Mouse (Mus musculus) intestine, embryonic 14.5 days (tissue): ENCODE data around the gene Rgs1. TPM values are rescaled to one million over a fixed set of nuclear protein-coding genes. Genes with fewer than 3 reads are reported as not detected.

Source experiments
- ATAC-seq: fragments of 200-750 bp; cut with Nextera tagmentation; replicated peaks from 2 replicates; pipeline ENCODE4 v1.8.0; 2017; ENCODE audit warnings: low read depth, moderate number of reproducible peaks, moderate TSS enrichment, moderate library complexity; ENCODE audit not compliant: low FRiP score, low TSS enrichment
- DNase-seq: peaks from one replicate; pipeline ENCODE4 v3.0.0-alpha.2; 2018; ENCODE audit warnings: low spot score
- H3K27ac ChIP-seq: fragments of 300-500 bp; sonication (generic); 2 replicates; pipeline ENCODE4 v1.5.1; 2014; ENCODE audit warnings: low read depth, mild to moderate bottlenecking, control low read depth
- H3K27me3 ChIP-seq: fragments of 300-500 bp; sonication (generic); replicated peaks from 2 replicates; pipeline ENCODE4 v1.6.1; 2014; ENCODE audit warnings: low read length, control low read depth; ENCODE audit not compliant: control insufficient read depth, insufficient read depth
- H3K36me3 ChIP-seq: fragments of 300-500 bp; sonication (generic); 2 replicates; pipeline ENCODE4 v1.6.1; 2014; ENCODE audit warnings: low read length, control low read depth; ENCODE audit not compliant: control insufficient read depth, insufficient read depth
- H3K4me1 ChIP-seq: fragments of 300-500 bp; sonication (generic); replicated peaks from 2 replicates; pipeline ENCODE4 v1.6.1; 2014; ENCODE audit warnings: low read length, control low read depth, mixed read lengths; ENCODE audit not compliant: control insufficient read depth, insufficient read depth
- H3K4me2 ChIP-seq: fragments of 300-500 bp; sonication (generic); 2 replicates; pipeline ENCODE4 v1.6.1; 2014; ENCODE audit warnings: low read length
- H3K4me3 ChIP-seq: fragments of 300-500 bp; sonication (generic); 2 replicates; pipeline ENCODE4 v1.5.1; 2014; ENCODE audit warnings: low read depth, low read length, control low read depth, mixed read lengths
- H3K9ac ChIP-seq: fragments of 300-500 bp; sonication (generic); 2 replicates; pipeline ENCODE4 v1.6.1; 2014; ENCODE audit warnings: mild to moderate bottlenecking, low read length
- H3K9me3 ChIP-seq: fragments of 300-500 bp; sonication (generic); 2 replicates; pipeline ENCODE4 v1.6.1; 2016; ENCODE audit warnings: low read length, control low read depth; ENCODE audit not compliant: control insufficient read depth
- WGBS: fragments of 180-500 bp; shearing (Covaris S2); extraction: QIAGEN DNeasy Blood & Tissue Kit; methylation state at CpG from one replicate; pipeline ENCODE4 v1.1.7; 2014; 5-methylcytosine and 5-hydroxymethylcytosine counted together
- polyA plus RNA-seq: library from polyadenylated mRNA; unstranded; fragments of >200 nt; fragmentation: Nextera tagmentation; extraction: Ambion mirVana; gene quantifications from 2 replicates; pipeline ENCODE4 v1.2.1, GENCODE M21; 2014

Rgs1 gene
- polyA plus RNA-seq, 1 experiment from 2014 or later = not detected

- Histone ChIP-seq H3K4me1 (no peaks in the 10 kb centered on the region), H3K36me3 (no peaks in the 10 kb centered on the region), H3K4me2 (no peak overlapping the region), H3K27ac (no peak overlapping the region), H3K9me3 (no peaks in the 10 kb centered on the region), H3K9ac (no peak overlapping the region), H3K4me3 (no peak overlapping the region), H3K27me3 (no peaks in the 10 kb centered on the region)
- ATAC-seq (no peak), DNase-seq (no peak)
- WGBS = 91% methylated on average over 2 of the region's 2 CpGs
These were observed 44.3 kb downstream of the Rgs1 start for GRCm38 (mm10) chr1:144204766-144205165.

DNA sequence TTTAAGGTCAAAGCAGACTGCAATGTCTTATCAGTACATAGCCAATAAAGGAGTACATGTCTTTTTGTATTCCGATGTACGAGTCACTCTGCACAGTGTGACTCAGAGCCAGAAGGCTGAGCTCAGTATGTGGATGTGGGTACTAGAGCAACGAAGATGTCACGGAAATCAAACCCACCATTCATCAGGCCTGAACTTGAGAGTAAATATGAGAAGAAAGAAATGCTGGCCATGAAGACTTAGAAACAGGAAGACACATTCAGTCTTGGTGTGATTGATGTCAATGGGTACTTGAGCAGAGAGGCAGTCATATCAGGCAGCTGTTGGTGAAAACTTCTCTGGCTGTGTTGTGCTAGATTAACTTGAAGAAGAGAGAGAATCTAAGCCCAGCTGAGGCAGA is 46.1 kb downstream of the Rgs1 start:
- 75% methylated on average over 4 of the region's 4 CpGs for WGBS
- Histone ChIP-seq H3K4me2 (no peak overlapping the region), H3K4me1 (no peaks in the 10 kb centered on the region), H3K4me3 (no peak overlapping the region), H3K27me3 (no peaks in the 10 kb centered on the region), H3K9ac (no peak overlapping the region), H3K9me3 (no peaks in the 10 kb centered on the region), H3K36me3 (no peaks in the 10 kb centered on the region), H3K27ac (no peak overlapping the region)
- ATAC-seq (no peak), DNase-seq (no peak)

GRCm38 (mm10) chr1:144200496-144200895 is 48.5 kb downstream of the Rgs1 start:
- Histone ChIP-seq H3K4me3 (no peak overlapping the region), H3K27ac (no peak overlapping the region), H3K9ac (no peak overlapping the region), H3K9me3 (no peaks in the 10 kb centered on the region), H3K27me3 (no peaks in the 10 kb centered on the region), H3K4me2 (no peak overlapping the region), H3K4me1 (no peaks in the 10 kb centered on the region), H3K36me3 (no peaks in the 10 kb centered on the region)
- ATAC-seq (no peak), DNase-seq (no peak)
- 81% methylated on average over 2 of the region's 2 CpGs for WGBS

DNA sequence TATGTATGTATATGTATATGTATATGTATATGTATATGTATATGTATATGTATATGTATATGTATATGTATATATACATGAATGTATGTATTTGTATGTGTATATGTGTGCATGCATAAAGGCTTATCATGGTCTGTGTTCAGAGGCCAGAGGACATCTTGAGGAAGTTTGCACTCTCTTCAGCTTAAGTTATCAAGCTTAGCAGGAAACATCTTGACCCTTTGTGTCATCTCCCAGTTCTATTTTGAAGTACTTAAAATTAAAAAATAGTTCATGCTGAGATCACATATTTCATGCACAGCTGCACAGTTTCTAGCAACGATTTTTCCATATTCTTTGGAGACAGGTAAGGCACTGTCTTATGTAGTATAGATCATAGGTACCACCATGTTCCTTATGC is 49.5 kb downstream of the Rgs1 start:
- Histone ChIP-seq H3K4me1 (no peaks in the 10 kb centered on the region), H3K27ac (no peak overlapping the region), H3K9me3 (no peaks in the 10 kb centered on the region), H3K4me2 (no peak overlapping the region), H3K4me3 (no peak overlapping the region), H3K9ac (no peak overlapping the region), H3K36me3 (no peaks in the 10 kb centered on the region), H3K27me3 (no peaks in the 10 kb centered on the region)
- ATAC-seq (no peak), DNase-seq (no peak)
- WGBS = 84% methylated on average over 1 of the region's 1 CpGs

GRCm38 (mm10) chr1:144197684-144198083 is 51.4 kb downstream of the Rgs1 start:
- Histone ChIP-seq H3K9me3 (no peaks in the 10 kb centered on the region), H3K9ac (no peak overlapping the region), H3K4me3 (no peak overlapping the region), H3K4me1 (no peaks in the 10 kb centered on the region), H3K4me2 (no peak overlapping the region), H3K36me3 (no peaks in the 10 kb centered on the region), H3K27ac (no peak overlapping the region), H3K27me3 (no peaks in the 10 kb centered on the region)
- DNase-seq = peak; percentile 66
- no peak for ATAC-seq
- WGBS = 30% methylated on average over 3 of the region's 3 CpGs

Other genes starting within 250 kb of the Rgs1 start
- 38.4 and 39.8 TPM in 2 replicates for gene Rgs2, start 245.1 kb downstream of the Rgs1 start, polyA plus RNA-seq
- not detected in 2 replicates for gene Rgs13, start 71.9 kb downstream of the Rgs1 start, polyA plus RNA-seq